Mouse (Mus musculus) brain, embryonic 14.5 days (tissue): ENCODE measurements around the gene Mettl1. TPM values are rescaled to one million over a fixed set of nuclear protein-coding genes. Genes with fewer than 3 reads are reported as not detected.

ENCODE experiments used
- DNase-seq: peaks from one replicate; pipeline ENCODE4 v3.0.0-alpha.2; 2011; ENCODE audit warnings: low read depth
- CTCF ChIP-seq: fragments of 200-500 bp; IDR thresholded peaks from 2 replicates; pipeline ENCODE4 v1.5.1; 2012; ENCODE audit warnings: inconsistent platforms, mild to moderate bottlenecking, moderate library complexity, borderline replicate concordance; ENCODE audit not compliant: insufficient read depth, insufficient read length; ENCODE audit errors: extremely low read depth
- POLR2A ChIP-seq: fragments of 200-500 bp; IDR thresholded peaks from 2 replicates; pipeline ENCODE4 v1.6.1; 2012; ENCODE audit warnings: mild to moderate bottlenecking, inconsistent platforms, borderline replicate concordance; ENCODE audit not compliant: poor library complexity, insufficient read depth, insufficient read length, severe bottlenecking; ENCODE audit errors: extremely low read depth
- polyA plus RNA-seq: library from polyadenylated mRNA; depleted of rRNA; stranded (reverse); fragments of >200 nt; gene quantifications from 2 replicates; pipeline ENCODE4 v1.2.3, GENCODE M21; 2012

Gene Mettl1
- polyA plus RNA-seq, 1 experiment, result 15.8 TPM

DNA sequence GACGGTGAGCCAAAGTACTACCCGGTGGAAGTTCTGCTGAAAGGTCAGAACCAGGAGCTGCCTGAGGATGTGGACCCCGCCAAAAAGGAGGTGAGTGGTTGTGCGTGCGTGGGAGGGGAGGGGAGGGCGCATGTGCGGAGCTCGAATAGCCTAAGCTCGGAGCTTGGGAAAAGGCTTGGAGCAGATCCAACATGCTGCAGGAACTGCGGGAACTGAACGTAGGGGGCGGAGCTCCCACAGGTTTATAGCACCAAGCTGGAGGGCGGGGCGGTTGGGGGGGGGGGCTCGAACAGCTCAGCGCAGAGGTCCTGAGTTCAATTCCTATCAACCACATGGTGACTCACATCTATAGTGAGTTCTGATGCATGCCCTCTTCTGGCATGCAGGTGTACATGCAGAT lies 22.8 kb upstream of the Mettl1 start:
- DNase-seq, result no peak
- TF ChIP-seq CTCF (no peak), POLR2A (no peak)

- peak; percentile 97 for DNase-seq
- TF ChIP-seq CTCF (peak; percentile 97), POLR2A (peak; percentile 85)
Measured at GRCm38 (mm10) chr10:127030336-127031296, 10.6 kb upstream of the Mettl1 start, which contains the start of gene Tsfm. Tsfm (minus strand) TSS chr10:127030840.

DNA sequence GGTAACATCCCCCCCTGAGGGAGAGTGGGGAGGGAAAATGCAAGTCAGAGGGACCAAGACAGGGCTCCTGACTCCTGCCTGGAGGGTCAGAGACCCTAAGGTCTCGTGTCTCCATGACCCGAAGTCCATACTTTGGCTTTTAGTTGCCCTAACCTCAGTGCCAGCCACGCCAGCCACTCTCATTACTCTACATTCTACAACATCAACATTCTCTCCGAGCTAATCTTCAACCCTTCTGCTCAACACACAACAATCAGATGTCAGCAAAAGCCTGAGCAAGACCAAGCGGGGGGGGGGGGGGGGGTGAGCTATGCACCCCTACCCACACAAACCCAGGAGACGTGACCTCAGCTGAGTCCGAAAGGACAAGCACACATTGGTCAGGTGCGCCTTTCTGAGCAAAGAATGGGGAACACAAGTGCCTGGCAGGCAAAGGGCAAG lies 7.9 kb upstream of the Mettl1 start:
- DNase-seq, result no peak
- no peak for TF ChIP-seq CTCF
- TF ChIP-seq POLR2A, result no peak

GRCm38 (mm10) chr10:127036273-127036672 lies 4.9 kb upstream of the Mettl1 start:
- TF ChIP-seq CTCF, result no peak
- no peak for TF ChIP-seq POLR2A
- DNase-seq, result no peak

- TF ChIP-seq CTCF, result no peak
- TF ChIP-seq POLR2A, result no peak
Measured at GRCm38 (mm10) chr10:127037641-127038040, 3.6 kb upstream of the Mettl1 start.

GRCm38 (mm10) chr10:127040569-127041214 lies 522 bp upstream of the Mettl1 start:
- TF ChIP-seq POLR2A (no peak), CTCF (no peak)
- DNase-seq, result no peak

More at GRCm38 (mm10) chr10:127037641-127038040, 3.6 kb upstream of the Mettl1 start:
- no peak for DNase-seq

DNA sequence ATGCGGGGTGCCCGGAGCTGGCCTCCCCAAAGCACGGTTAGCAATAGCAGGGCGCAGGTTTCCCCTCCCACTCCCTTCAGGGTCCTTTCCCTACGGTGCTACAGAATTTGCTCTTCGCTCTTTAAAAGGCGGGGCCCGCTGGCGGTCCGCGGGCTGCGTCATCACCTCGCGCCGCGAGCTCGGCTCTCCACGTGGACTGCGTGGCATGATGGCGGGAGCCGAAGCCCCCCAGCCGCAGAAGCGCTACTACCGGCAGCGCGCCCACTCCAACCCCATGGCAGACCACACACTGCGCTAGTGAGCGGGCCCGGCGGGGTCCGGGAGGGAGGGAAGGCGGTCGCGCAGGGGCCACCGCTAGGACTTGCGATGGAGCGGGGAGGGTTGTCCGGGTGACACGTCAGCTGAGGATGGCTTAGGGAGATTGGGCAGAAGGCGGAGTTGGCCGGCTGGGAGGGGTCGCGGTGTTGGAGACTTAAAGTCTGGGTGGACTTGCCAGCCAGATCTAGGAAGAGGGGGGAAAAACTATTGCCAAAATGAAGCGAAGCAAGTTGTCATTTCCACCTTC lies 642 bp downstream of the Mettl1 start:
- peak; percentile 96 for DNase-seq
- TF ChIP-seq CTCF, result no peak
- TF ChIP-seq POLR2A, result no peak

DNA sequence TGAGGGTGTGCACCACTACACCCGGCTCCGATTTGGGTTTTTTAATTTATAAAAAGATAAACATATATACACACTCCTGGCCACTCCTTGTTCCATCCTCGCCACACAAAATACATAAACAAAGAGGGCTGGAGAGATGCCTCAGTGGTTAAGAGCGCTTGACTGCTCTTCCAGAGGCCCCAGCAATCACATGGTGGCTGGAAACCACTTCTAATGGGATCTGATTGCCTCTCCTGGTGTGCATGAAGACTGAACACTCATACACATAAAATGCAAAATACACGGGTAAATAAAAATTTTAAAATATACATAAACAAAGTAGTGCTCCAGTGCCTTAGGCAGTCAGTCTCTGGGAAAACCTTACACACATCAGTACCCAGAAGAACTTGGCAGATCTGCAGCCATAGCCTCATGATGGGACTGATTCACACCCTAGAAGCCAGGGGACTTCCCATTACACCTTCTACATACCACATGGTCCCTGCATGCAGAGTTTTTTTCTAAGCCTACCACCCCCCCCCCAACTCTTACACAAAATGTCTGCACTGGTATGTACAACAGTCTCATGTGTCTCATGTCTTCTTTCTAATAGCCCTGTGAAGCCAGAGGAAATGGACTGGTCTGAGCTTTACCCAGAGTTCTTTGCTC lies 1.4 kb downstream of the Mettl1 start:
- TF ChIP-seq POLR2A (no peak), CTCF (no peak)
- DNase-seq, result no peak

DNA sequence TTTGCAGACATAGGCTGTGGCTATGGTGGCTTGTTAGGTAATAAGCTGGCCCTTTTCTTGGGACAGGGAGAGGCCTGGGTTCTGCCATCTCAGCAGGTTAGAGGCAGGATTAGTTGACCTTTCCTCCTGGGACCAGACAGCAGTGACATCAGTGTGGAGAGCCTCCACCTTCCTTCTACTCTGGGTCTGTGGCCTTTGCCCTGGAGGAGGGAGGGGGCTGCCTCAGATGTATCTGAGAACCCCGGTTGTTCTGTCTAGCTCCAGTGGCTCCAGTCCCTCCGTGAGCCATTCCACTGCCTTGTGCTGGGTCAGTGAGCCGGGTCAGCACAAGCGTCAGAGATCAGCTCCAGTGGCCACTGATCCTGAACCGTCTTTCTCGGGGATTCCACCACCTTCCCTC lies 2.0 kb downstream of the Mettl1 start:
- DNase-seq, result no peak
- TF ChIP-seq POLR2A (no peak), CTCF (no peak)

DNA sequence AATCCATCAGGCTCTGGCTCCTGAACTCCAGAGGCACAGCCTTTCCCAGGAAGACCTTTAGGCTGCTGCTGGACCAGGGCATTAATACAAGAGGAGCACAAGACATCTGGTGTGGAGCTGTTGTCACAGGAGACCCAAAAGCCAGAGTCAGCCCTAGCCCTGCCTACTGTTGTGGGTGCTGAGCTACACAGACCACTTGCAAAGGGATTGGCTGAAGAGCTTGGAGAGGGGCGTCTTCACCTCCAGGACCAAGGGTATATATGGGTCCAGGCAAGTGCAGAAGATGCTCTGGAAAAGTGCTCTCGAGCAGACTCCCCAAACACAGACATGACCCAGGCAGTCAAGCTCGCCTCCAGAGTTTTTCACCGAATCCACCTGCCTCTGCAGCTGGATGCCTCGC lies 6.7 kb downstream of the Mettl1 start, which contains the start of gene Cyp27b1:
Gene Cyp27b1 (plus strand): TSS at position 297 of the 400 bp plus-strand sequence.
- no peak for DNase-seq
- TF ChIP-seq CTCF, result no peak
- no peak for TF ChIP-seq POLR2A

GRCm38 (mm10) chr10:127048608-127049394 lies 7.6 kb downstream of the Mettl1 start:
- TF ChIP-seq CTCF, result no peak

More at GRCm38 (mm10) chr10:127048608-127049394, 7.6 kb downstream of the Mettl1 start:
- no peak for DNase-seq
